ENCODE assay signal across 9 mouse cellular contexts in genomic region chr5:8356326-8356725, GRCm38 (mm10). TPM values are rescaled to one million over a fixed set of nuclear protein-coding genes. Genes with fewer than 3 reads are reported as not detected.
DNase-seq lines count a peak whose midpoint lies in the region; ATAC-seq and TF ChIP-seq lines count a peak whose summit lies in the region.
"Had no signal": no experiment of that assay in that cellular context is flagged by ENCODE, and none has a peak within 500 bp of the region (broad histone marks: within the 10 kb centered on the region; RNA-seq: fewer than 3 reads in every experiment).

No protein-coding gene starts in this region.

- H3K36me3 ChIP-seq in hindbrain, postnatal 0 days (ENCODE audit: insufficient read depth, low read length): no peaks in the 10 kb centered on the region
- no peaks in the 10 kb centered on the region for H3K36me3 ChIP-seq in hindbrain, embryonic 10.5 days
- H3K36me3 ChIP-seq: limb, embryonic 15.5 days had no signal

- peak; percentile 31 for DNase-seq in hindbrain, postnatal 0 days (ENCODE audit: low spot score)
- DNase-seq in hindbrain, embryonic 10.5 days (ENCODE audit: low spot score): no peak
- peak; percentile 39 for DNase-seq in adrenal gland, postnatal 10 days
- DNase-seq in embryo, embryonic 10.5 days (ENCODE audit: low spot score): peak; percentile 44
- peak; percentile 19 to 25 for DNase-seq in kidney, postnatal 36 days
- no peak for DNase-seq in spleen, postnatal 14 days (ENCODE audit: low spot score in 2 of 2)

- no peak overlapping the region for H3K27ac ChIP-seq in hindbrain, postnatal 0 days
- H3K27ac ChIP-seq in hindbrain, embryonic 10.5 days: no peak overlapping the region

- H3K9me3 ChIP-seq in hindbrain, postnatal 0 days (ENCODE audit: low read length): no peaks in the 10 kb centered on the region
- H3K9me3 ChIP-seq in hindbrain, embryonic 10.5 days: no peaks in the 10 kb centered on the region
- H3K9me3 ChIP-seq: limb, embryonic 15.5 days had no signal

- ATAC-seq in hindbrain, postnatal 0 days: 0 out of 2 replicates have a peak, but pooled peaks have one; percentile 52
- ATAC-seq in frontal cortex, adult (ENCODE audit: low TSS enrichment): no peak
- ATAC-seq: intestine, embryonic 16.5 days had no signal

- H3K9ac ChIP-seq in hindbrain, postnatal 0 days (replicated peaks; ENCODE audit: low read length): no peak overlapping the region
- H3K9ac ChIP-seq: limb, embryonic 15.5 days had no signal

- no peaks in the 10 kb centered on the region for H3K27me3 ChIP-seq in hindbrain, postnatal 0 days (ENCODE audit: insufficient read depth, low read length)
- H3K27me3 ChIP-seq in hindbrain, embryonic 10.5 days (ENCODE audit: insufficient read depth, poor library complexity, severe bottlenecking): no peaks in the 10 kb centered on the region
- H3K27me3 ChIP-seq: limb, embryonic 15.5 days had no signal

- 37% methylated on average over 2 of the region's 2 CpGs for WGBS in hindbrain, postnatal 0 days
- 75% methylated on average over 2 of the region's 2 CpGs for WGBS in hindbrain, embryonic 10.5 days

- 0 out of 2 replicates have a peak, but pooled peaks cover 5% of the 10 kb centered on the region for H3K4me1 ChIP-seq in hindbrain, postnatal 0 days (ENCODE audit: insufficient read depth, low read length)
- peaks cover 6% of the 10 kb centered on the region; the same call in 1 of the 2 replicates for H3K4me1 ChIP-seq in hindbrain, embryonic 10.5 days (replicated peaks)
- H3K4me1 ChIP-seq: limb, embryonic 15.5 days had no signal

- no peak overlapping the region for H3K4me3 ChIP-seq in hindbrain, postnatal 0 days (ENCODE audit: low read length)
- H3K4me3 ChIP-seq in hindbrain, embryonic 10.5 days: no peak overlapping the region
- H3K4me3 ChIP-seq: limb, embryonic 15.5 days had no signal

- no peak for TF ChIP-seq CTCF in hindbrain, postnatal 0 days (IDR thresholded peaks at IDR 0.05; ENCODE audit: low read depth)

- H3K4me2 ChIP-seq in hindbrain, postnatal 0 days (ENCODE audit: low read depth, low read length): no peak overlapping the region
- H3K4me2 ChIP-seq: limb, embryonic 15.5 days had no signal

RNA-seq across cellular contexts. Expression of gene Adam22, which starts 11.6 kb away (rescaled TPM):
- total RNA-seq in hindbrain, postnatal 0 days (2014; rRNA removed): 81.7 and 91.2 TPM in 2 replicates
- polyA plus RNA-seq in hindbrain, postnatal 0 days (2015; fragmentation: Nextera tagmentation; extraction: Ambion mirVana): 46.1 and 46.2 TPM in 2 replicates
- polyA plus RNA-seq in hindbrain, embryonic 10.5 days (2016; fragmentation: Nextera tagmentation; extraction: Ambion mirVana): 6.9 and 10.6 TPM in 2 replicates
- 1 to 10 TPM; 5.2 to 6.8 TPM for total RNA-seq in adrenal gland, postnatal 10 days (2021)

Comparison
In these comparisons a context has a peak if more than half of its experiments do, and no peak if none do; other contexts are left out.
1. DNase-seq: peak in hindbrain, postnatal 0 days (single experiment), adrenal gland, postnatal 10 days (single experiment), embryo, embryonic 10.5 days (single experiment) and kidney, postnatal 36 days (2 of 2); none in hindbrain, embryonic 10.5 days (single experiment) and spleen, postnatal 14 days (0 of 2).
2. RNA of gene Adam22, which starts 11.6 kb away (total RNA-seq): 81.7 to 91.2 TPM in hindbrain, postnatal 0 days; 5.2 to 6.8 TPM in adrenal gland, postnatal 10 days; every median in the first group is over 10 times any median in the second.